Mouse (Mus musculus) midbrain, embryonic 12.5 days (tissue): ENCODE measurements around the gene Brca2. TPM values are rescaled to one million over a fixed set of nuclear protein-coding genes. Genes with fewer than 3 reads are reported as not detected.

Experiments
- ATAC-seq: fragments of 200-750 bp; cut with Nextera tagmentation; 2 replicates; pipeline ENCODE4 v1.8.0; 2017; ENCODE audit warnings: low read depth, moderate TSS enrichment, moderate library complexity; ENCODE audit not compliant: low FRiP score
- H3K27ac ChIP-seq: fragments of 300-500 bp; sonication (generic); replicated peaks from 2 replicates; pipeline ENCODE4 v1.5.1; 2016; ENCODE audit warnings: mild to moderate bottlenecking
- H3K27me3 ChIP-seq: fragments of 300-500 bp; sonication (generic); 2 replicates; pipeline ENCODE4 v1.6.1; 2016; ENCODE audit warnings: mild to moderate bottlenecking
- H3K36me3 ChIP-seq: fragments of 300-500 bp; sonication (generic); 2 replicates; pipeline ENCODE4 v1.6.1; 2016
- H3K4me1 ChIP-seq: fragments of 300-500 bp; sonication (generic); 2 replicates; pipeline ENCODE4 v1.6.1; 2016
- H3K4me2 ChIP-seq: fragments of 300-500 bp; sonication (generic); replicated peaks from 2 replicates; pipeline ENCODE4 v1.6.1; 2016; ENCODE audit warnings: mild to moderate bottlenecking, moderate library complexity
- H3K4me3 ChIP-seq: fragments of 300-500 bp; sonication (generic); 2 replicates; pipeline ENCODE4 v1.5.1; 2016; ENCODE audit warnings: mild to moderate bottlenecking
- H3K9ac ChIP-seq: fragments of 300-500 bp; sonication (generic); replicated peaks from 2 replicates; pipeline ENCODE4 v1.6.1; 2016; ENCODE audit warnings: mild to moderate bottlenecking, moderate library complexity
- H3K9me3 ChIP-seq: fragments of 300-500 bp; sonication (generic); 2 replicates; pipeline ENCODE4 v1.6.1; 2016; ENCODE audit warnings: mild to moderate bottlenecking
- WGBS: fragments of 180-500 bp; shearing (Covaris S2); methylation state at CpG from one replicate; pipeline ENCODE4 v1.1.7; 2016; 5-methylcytosine and 5-hydroxymethylcytosine counted together
- polyA plus RNA-seq: library from polyadenylated mRNA; unstranded; fragments of >200 nt; fragmentation: Nextera tagmentation; extraction: Ambion mirVana; gene quantifications from 2 replicates; pipeline ENCODE4 v1.2.1, GENCODE M21; 2016

The Brca2 gene
- polyA plus RNA-seq, 1 experiment from 2014 or later, result 25.2 TPM

DNA sequence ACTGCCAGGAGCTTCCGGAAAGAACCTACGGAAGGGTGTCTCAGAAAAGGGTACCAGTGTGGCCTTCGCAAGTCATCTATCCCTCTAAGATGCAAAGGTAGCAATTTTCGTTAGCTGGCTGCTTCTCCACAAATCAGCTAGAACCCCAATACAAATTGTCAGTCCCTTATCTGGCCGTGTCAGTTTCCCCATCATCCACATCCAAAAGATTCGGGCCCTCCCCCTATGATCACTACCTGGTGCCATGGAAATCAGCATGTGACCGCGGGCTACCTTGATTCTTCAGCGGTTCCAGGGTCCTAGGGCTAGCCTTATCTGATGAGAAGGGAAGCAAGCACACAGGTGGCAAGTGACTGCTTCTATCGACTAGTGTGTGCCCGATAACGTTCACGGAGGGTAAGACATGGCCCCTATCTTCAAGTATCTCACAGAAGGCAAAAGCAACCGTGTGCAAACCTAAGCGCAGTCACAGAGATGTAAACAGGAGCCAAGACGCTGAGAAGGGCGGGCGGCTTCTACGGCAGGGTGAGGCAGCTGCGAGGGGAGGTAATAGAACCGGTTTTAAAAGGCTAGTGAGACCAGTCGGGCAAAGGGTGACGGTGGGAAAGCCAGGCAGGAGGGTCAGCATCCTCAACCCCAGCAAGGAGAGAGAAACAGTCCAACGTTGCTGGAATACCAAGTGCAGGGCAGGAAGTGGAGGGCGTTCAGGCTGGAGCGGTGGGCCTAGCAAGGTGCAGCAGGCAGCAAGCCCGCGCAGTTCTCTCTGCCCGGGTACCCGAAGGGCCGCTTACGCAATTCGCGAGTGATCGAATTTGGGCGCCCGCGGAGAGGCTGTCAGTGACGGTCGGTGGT lies 70.7 kb downstream of the Brca2 start:
- no peaks in the 10 kb centered on the region for H3K9me3 ChIP-seq
- H3K9ac ChIP-seq, result peak overlapping the region; percentile 68
- no peaks in the 10 kb centered on the region for H3K36me3 ChIP-seq
- H3K27me3 ChIP-seq, result peaks cover 48% of the 10 kb centered on the region
- peaks cover 7% of the 10 kb centered on the region; the same call in 1 of the 2 replicates for H3K4me1 ChIP-seq
- H3K4me2 ChIP-seq, result peak overlapping the region; percentile 100
- peak; percentile 32 for ATAC-seq
- WGBS, result 11% methylated on average over 33 of the region's 40 CpGs
- H3K27ac ChIP-seq, result no peak overlapping the region
- H3K4me3 ChIP-seq, result peak overlapping the region; percentile 78

DNA sequence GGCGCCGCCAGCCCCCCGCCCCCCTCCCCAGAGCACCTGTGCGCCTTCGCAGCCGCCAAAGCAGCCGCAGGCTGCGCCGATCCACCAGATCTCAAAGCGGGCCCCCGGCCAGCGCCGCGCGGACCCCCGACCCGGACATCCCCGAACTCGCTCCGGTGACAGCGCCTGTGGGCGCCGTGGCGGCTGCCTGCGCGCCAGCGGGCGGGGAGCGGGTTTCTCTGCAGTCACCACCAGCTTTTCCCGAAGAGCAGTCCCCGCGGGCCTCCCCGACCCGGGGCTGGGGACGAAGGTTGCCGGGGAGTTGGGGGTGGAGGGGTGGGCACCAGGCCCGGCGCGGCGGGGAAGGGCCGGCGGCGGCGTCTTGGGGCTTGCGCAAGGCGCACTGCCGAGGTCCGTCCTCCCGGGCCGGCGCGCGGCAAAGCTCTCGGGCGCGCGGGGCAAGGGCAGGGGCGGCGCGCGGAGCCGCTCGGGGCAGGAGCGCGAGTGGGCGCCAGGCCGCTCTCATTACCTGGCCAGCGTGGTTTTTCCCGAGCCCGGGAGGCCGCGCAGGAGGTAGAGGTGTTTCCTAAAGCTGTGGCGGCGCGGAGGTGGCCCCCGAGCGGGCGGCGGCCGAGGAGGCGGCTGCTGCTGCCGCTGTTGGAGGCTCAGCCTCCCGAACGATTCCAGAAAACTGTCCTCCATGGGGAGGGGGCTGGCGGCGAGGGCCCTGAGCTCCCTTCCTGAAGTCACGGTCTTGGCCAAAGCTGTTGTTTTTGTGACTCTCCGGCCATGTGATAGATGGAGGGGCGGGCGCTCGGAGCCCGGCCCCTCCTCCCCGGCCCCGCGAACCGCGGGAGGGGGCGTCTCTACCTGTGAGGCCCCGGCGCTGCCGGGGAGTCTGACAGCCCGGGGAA lies 71.6 kb downstream of the Brca2 start:
- peak; percentile 85 for ATAC-seq
- H3K9ac ChIP-seq, result peak overlapping the region; percentile 68
- under 1% methylated on average over 81 of the region's 102 CpGs for WGBS

DNA sequence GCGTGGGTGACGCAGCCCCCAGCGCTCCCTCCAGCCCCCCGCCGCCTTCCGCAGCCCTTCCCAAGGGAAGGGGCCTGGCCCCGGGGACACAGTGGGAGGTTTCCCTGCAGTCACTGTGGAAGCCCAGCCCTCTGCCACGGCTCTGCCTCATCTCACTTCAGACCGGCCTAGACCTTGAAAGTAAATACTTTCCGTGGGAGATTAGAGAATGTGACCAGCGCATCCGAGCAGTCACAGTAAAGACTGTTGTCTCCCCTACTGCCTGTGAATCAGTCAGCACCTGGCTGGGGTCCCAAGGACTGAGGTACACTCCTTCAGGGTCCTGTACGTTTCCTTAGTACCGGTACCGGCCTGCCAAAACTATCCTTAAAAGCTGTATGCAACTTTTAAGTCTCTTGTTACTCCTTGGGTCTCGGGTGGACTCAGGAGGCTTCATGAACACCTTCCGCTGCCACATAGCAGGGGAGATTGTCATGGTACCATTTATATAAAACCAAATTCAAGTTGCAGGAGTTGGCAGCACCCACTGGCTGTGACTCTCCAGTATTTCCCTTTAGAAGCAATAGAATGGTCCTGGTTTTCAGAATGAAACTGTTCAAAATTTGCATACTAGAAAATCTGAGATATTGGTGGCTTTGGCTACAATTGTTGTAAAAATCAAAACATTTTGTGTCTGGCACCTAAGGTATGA lies 72.4 kb downstream of the Brca2 start:
- Histone ChIP-seq H3K27me3 (peaks cover 48% of the 10 kb centered on the region), H3K9me3 (no peaks in the 10 kb centered on the region), H3K4me3 (peak overlapping the region; percentile 78), H3K36me3 (no peaks in the 10 kb centered on the region), H3K9ac (peak overlapping the region; percentile 68), H3K4me1 (peaks cover 7% of the 10 kb centered on the region; the same call in 1 of the 2 replicates), H3K4me2 (peak overlapping the region; percentile 100), H3K27ac (no peak overlapping the region)
- ATAC-seq, result peak; percentile 78; the same call in 1 of the 2 replicates
- WGBS, result 6% methylated on average over 17 of the region's 17 CpGs

More for the DNA sequence above, 71.6 kb downstream of the Brca2 start:
- H3K27ac ChIP-seq, result no peak overlapping the region
- H3K4me1 ChIP-seq, result peaks cover 7% of the 10 kb centered on the region; the same call in 1 of the 2 replicates
- no peaks in the 10 kb centered on the region for H3K9me3 ChIP-seq
- no peaks in the 10 kb centered on the region for H3K36me3 ChIP-seq
- peak overlapping the region; percentile 78 for H3K4me3 ChIP-seq
- H3K27me3 ChIP-seq, result peaks cover 48% of the 10 kb centered on the region
- H3K4me2 ChIP-seq, result peak overlapping the region; percentile 100

DNA sequence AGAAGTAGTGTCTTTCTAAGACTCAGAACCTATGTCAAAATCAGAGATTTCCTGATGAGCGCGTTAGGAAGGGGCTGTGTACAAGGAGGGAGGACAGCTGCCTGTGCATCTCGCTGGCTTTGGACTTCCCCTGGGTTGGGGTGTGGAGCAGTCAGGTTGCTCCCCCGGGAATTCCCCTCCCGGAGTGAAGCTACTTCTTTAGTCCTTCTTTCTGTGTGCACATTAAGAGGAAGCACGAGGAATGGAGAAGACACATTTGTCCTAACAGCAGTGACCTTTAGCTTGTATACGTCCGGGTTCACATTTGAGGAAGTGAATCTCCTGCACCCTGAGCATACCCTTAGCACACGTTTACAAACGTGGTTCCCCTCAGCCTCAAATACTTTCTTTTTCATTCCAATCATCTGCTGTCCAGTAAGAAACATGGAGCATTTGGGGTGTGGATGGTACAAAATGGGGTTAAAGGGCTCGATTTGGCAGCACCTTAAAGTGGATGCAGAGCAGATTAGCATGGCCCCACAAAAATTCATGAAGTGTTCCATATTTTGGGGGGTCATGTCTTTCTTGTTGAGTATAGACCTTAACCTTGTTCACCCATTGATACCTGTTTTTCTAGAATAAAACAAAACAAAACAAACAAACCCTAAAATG lies 73.1 kb downstream of the Brca2 start:
- Histone ChIP-seq H3K4me3 (no peak overlapping the region), H3K9me3 (no peaks in the 10 kb centered on the region), H3K4me1 (peaks cover 7% of the 10 kb centered on the region; the same call in 1 of the 2 replicates), H3K9ac (no peak overlapping the region), H3K36me3 (no peaks in the 10 kb centered on the region), H3K27ac (no peak overlapping the region), H3K4me2 (no peak overlapping the region), H3K27me3 (peaks cover 48% of the 10 kb centered on the region)
- no peak for ATAC-seq
- WGBS, result 55% methylated on average over 11 of the region's 11 CpGs

DNA sequence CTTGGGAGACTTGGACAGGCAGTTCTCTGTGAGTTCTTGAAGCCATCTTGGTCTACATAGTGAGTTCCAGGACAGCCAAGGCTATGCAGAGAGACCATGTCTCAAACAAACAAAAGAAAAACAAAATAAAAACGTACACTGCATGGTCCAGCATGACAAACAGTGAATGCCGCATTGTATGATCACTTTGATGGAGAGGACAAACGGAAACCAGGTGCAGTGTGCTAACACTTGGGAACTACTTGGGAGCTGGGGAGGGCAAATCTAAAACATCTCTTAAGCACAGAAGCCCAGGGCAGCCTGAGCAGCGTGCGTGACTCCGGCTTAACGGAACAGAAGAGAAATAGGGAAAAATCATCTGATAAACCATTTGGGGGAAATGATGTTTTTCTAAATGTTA lies 74.7 kb downstream of the Brca2 start, which contains the start of gene N4bp2l1:
N4bp2l1 (minus strand) TSS at position 101 of the 400 bp plus-strand sequence.
- no peak within 1 kb of the TSS for H3K27ac ChIP-seq
- H3K4me2 ChIP-seq, result no peak within 1 kb of the TSS
- H3K4me3 ChIP-seq, result no peak within 1 kb of the TSS
- H3K4me1 ChIP-seq, result peaks cover 7% of the 10 kb centered on the region; the same call in 1 of the 2 replicates
- peaks cover 45% of the 10 kb centered on the region for H3K27me3 ChIP-seq
- no peak for ATAC-seq
- no peak within 1 kb of the TSS for H3K9ac ChIP-seq
- no peaks in the 10 kb centered on the region for H3K9me3 ChIP-seq
- 84% methylated on average over 7 of the region's 7 CpGs for WGBS
- H3K36me3 ChIP-seq, result no peaks in the 10 kb centered on the region

DNA sequence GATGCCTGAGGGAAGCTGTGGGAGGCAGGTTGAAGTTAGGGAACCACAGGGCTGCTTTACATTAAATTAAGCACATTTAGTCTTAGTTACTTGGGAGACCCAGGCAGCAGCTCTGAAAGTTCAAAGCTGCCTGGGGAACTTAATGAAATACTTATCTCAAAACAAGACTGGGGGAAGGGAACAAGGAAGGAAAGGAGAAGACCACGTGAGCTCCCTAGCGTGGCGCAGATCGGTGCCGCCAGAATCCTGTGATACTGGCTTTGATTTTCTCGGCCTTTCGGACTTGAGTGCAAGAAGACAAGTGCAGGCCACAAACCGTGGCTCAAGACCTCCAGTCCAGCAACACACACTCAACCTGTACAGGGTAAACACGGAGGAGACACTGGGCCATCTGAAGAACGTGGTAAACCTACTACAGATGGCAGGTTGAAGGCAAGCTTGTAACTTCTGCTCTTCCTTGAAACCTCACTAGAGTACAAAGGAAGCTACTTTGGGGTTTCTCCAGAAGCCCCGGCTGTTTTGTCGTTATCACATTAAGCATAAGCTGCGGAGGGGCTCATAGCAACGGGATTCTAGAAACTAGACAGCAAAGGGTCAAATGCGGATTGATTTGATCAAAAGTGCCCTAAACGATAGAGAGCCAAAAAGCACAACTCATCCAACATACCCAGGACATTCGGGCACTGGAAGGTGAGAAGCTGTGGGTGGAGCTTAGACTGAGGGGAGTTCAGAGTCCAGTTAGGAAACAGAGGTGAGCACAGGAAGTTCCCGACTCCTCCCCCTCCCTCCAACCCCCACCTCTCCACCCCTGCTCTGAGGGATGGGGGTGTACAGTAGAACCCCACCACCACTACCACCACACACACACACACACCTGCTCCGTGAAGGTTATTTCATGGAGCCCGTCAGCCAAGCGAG lies 76.0 kb downstream of the Brca2 start:
- Histone ChIP-seq H3K9ac (no peak overlapping the region), H3K36me3 (no peaks in the 10 kb centered on the region), H3K4me1 (peaks cover 7% of the 10 kb centered on the region; the same call in 1 of the 2 replicates), H3K27ac (no peak overlapping the region), H3K27me3 (peaks cover 31% of the 10 kb centered on the region), H3K4me3 (no peak overlapping the region), H3K9me3 (no peaks in the 10 kb centered on the region), H3K4me2 (no peak overlapping the region)
- WGBS, result 69% methylated on average over 21 of the region's 21 CpGs
- ATAC-seq, result no peak

DNA sequence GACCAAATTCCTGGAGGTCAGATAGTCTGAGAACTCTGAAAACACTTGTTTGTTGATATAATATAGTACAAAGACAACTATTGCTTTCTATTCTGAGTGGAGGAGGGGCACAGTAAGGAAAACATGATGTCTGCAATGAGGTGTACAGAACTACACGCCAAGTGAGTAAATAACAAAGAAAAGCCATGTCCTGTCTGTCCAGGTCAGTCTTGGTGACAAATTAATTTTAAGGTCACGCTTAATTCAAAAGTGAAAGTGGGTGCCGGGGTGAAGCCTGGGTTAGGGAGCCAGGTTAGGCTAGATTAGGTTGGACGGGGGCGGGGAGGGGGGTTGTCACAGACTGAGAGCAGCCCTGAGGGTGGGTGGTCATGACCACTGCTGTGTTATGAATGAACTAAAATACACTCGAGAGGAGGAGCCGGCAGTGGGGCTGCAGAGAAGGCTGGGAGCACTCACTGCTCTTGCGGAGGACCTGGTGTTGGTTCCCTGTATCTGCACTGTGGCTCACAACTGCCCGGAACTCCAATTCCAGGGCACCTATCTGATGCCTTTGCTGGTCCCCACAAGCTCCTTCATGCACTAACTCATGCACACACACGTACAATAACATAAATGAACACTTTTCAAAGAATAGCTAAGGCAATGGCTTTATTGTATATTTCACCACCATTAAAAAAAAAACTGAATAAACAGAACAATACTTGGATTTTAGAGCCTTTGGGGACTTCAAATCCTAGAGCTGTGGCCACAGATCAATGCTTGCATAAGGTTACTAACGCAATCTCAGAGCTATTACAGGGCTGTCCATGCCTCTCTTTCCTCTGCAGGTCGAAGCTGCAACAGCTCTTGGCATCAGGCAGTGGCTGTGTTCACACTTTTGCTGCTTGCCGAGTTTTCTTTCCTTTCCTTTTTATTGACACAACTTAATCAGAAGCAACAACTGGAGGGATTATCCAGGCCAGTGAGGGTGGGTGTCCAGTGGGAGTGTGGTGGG lies 77.2 kb downstream of the Brca2 start:
- H3K9ac ChIP-seq, result no peak overlapping the region
- no peak overlapping the region for H3K4me3 ChIP-seq
- no peak overlapping the region for H3K4me2 ChIP-seq
- no peaks in the 10 kb centered on the region for H3K9me3 ChIP-seq
- H3K27me3 ChIP-seq, result peaks cover 20% of the 10 kb centered on the region
- H3K27ac ChIP-seq, result no peak overlapping the region
- 70% methylated on average over 13 of the region's 13 CpGs for WGBS
- H3K36me3 ChIP-seq, result no peaks in the 10 kb centered on the region
- H3K4me1 ChIP-seq, result peaks cover 4% of the 10 kb centered on the region; the same call in 1 of the 2 replicates
- ATAC-seq, result no peak

DNA sequence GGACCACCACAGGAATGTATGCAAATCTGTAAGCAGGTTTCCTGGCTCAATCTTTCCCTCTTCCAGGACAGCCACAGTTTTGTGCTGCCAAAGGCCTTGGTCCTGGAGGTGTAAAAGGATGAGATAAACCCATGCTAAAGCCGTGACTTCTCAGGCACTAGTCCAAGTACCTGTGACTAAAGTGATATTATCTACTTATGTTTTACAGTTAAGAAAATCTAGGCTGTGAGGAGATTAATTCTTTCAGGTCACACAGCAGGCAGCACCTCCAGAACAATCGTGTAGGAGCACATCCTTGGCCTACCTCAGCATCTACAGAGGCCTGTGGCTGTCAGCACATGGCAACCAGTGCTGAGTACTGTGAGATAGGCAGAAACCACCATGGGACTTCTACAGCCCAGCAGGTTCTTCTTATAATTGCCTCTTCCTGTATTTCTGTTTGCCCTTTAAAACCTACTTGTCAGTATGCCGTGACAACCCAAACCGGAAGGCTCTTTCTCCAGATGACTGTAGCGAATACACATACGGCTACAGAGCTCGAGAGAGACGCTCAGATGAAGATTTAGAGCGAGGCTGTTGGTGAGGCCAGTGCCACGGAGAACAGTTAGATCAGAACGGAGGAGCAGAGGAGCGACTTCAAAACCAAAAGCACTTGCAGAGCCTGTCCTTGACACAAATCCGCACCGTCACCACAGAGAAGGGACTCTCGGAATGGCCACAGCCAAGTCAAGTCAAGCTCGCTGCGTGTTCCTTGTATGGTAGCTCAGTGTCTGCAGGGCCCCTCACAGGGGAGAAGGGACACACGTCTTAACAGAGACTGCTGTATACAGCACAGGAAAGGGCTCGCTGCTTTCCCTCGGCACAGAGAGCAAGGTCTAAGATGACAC lies 78.4 kb downstream of the Brca2 start:
- WGBS, result 85% methylated on average over 20 of the region's 20 CpGs
- no peak for ATAC-seq
- no peak overlapping the region for H3K9ac ChIP-seq

More for the DNA sequence above, 78.4 kb downstream of the Brca2 start:
- Histone ChIP-seq H3K4me2 (no peak overlapping the region), H3K27ac (no peak overlapping the region), H3K4me1 (no peaks in the 10 kb centered on the region), H3K4me3 (no peak overlapping the region), H3K27me3 (peaks cover 9% of the 10 kb centered on the region), H3K9me3 (no peaks in the 10 kb centered on the region), H3K36me3 (no peaks in the 10 kb centered on the region)
